ENCODE assay signal across 9 mouse cellular contexts in the genomic region with DNA sequence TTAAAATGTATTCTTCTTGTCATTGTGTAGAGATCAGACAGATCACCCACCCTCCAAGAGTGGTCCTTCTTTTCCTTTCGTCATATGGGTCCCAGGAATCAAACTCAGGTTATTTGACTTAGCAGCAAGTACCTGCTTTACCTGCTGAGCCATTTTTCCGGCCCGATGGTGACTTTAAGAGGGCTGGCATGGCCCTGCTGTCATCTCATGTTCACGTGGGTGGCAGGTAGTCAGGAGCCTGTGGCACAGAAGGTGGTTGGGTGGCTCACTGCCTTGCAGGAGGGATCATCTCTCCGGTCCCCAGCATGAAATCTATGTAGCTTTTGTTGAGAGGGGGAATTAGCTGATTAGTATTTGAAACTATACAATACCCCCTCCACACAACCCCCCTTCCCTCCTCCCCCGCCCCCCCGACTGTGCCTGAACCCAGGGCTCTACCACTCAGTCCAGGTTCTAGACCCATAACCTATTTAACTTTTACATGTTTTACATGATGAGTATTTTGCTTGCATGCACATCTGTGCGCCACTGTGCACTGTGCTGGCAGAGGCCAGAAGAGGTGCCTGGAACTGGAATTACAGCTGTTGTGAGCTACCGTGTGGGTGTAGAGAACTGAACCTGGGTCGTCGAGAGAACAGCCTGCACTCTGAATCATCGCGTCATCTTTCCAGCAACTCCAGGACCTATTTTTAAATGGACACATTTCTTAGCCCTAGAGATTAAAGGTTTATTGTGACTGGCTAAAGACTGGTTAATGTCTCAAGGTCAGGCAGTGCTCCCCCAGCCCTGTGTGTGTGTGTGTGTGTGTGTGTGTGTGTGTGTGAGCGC. TPM values are rescaled to one million over a fixed set of nuclear protein-coding genes. Genes with fewer than 3 reads are reported as not detected.
A peak's percentile ranks its signal among the peaks of the same experiment; 100 is the strongest.
DNase-seq lines count a peak whose midpoint lies in the region; ATAC-seq and TF ChIP-seq lines count a peak whose summit lies in the region.
"Had no signal": no experiment of that assay in that cellular context is flagged by ENCODE, and none has a peak within 500 bp of the region (broad histone marks: within the 10 kb centered on the region; RNA-seq: fewer than 3 reads in every experiment).

No protein-coding gene starts in this region.

- H3K4me1 ChIP-seq in heart, embryonic 10.5 days = peaks cover 16% of the 10 kb centered on the region
- H3K4me1 ChIP-seq in limb, embryonic 14.5 days (ENCODE audit: control insufficient read depth, insufficient read depth, low read length) = peaks cover 4% of the 10 kb centered on the region
- peaks cover 3% of the 10 kb centered on the region; the same call in 1 of the 2 replicates for H3K4me1 ChIP-seq in stomach, postnatal 0 days (replicated peaks; ENCODE audit: control insufficient read depth, insufficient read depth)

- no peak for TF ChIP-seq EP300 in stomach, postnatal 0 days (optimal IDR thresholded peaks at IDR 0.05)

- ATAC-seq in CD4-positive, CD25-positive, alpha-beta regulatory T cell, adult 4 months = peak; percentile 3
- peak; percentile 7 for ATAC-seq in erythroid progenitor cell, adult 5-6 weeks (replicated peaks; ENCODE audit: low FRiP score, poor library complexity, severe bottlenecking)
- ATAC-seq in limb, embryonic 14.5 days (ENCODE audit: low FRiP score, low read depth) = no peak; the same call in 1 of the 2 replicates
- ATAC-seq in stomach, postnatal 0 days (ENCODE audit: low FRiP score, low TSS enrichment) = peak; percentile 44

- peak overlapping the region; percentile 94 for H3K4me3 ChIP-seq in heart, embryonic 10.5 days
- H3K4me3 ChIP-seq in limb, embryonic 14.5 days (replicated peaks; ENCODE audit: low read length) = peak overlapping the region; percentile 76
- peak overlapping the region; percentile 90 for H3K4me3 ChIP-seq in stomach, postnatal 0 days (ENCODE audit: low read depth, low read length)

- no peak for DNase-seq in heart, embryonic 10.5 days (ENCODE audit: low spot score)
- DNase-seq in heart, postnatal 4 days = no peak
- DNase-seq in limb, embryonic 14.5 days (ENCODE audit: low spot score) = no peak
- peak; percentile 33 for DNase-seq in stomach, postnatal 0 days (ENCODE audit: low spot score)
- DNase-seq in ovary, postnatal 10 days (ENCODE audit: low spot score) = no peak
- no peak for DNase-seq in layer of hippocampus, adult 8-10 months (ENCODE audit: low spot score in 2 of 2)

- H3K9me3 ChIP-seq in heart, embryonic 10.5 days = no peaks in the 10 kb centered on the region
- H3K9me3 ChIP-seq in limb, embryonic 14.5 days (ENCODE audit: control insufficient read depth, low read length) = no peaks in the 10 kb centered on the region
- H3K9me3 ChIP-seq in stomach, postnatal 0 days (ENCODE audit: control insufficient read depth, low read length) = no peaks in the 10 kb centered on the region

- peak overlapping the region; percentile 54 for H3K4me2 ChIP-seq in limb, embryonic 14.5 days (replicated peaks; ENCODE audit: low read depth, low read length, severe bottlenecking)
- H3K4me2 ChIP-seq in stomach, postnatal 0 days (replicated peaks; ENCODE audit: low read depth) = peak overlapping the region; percentile 70

- H3K27me3 ChIP-seq in heart, embryonic 10.5 days (ENCODE audit: insufficient read depth, poor library complexity, severe bottlenecking) = no peaks in the 10 kb centered on the region
- H3K27me3 ChIP-seq in limb, embryonic 14.5 days (ENCODE audit: control insufficient read depth, insufficient read depth, low read length) = no peaks in the 10 kb centered on the region
- H3K27me3 ChIP-seq in stomach, postnatal 0 days (ENCODE audit: control insufficient read depth, insufficient read depth, low read length) = no peaks in the 10 kb centered on the region
- H3K27me3 ChIP-seq: Patski had no signal

- H3K9ac ChIP-seq in limb, embryonic 14.5 days (ENCODE audit: low read depth, low read length, severe bottlenecking) = peak overlapping the region; percentile 76; the same call in 1 of the 2 replicates
- H3K9ac ChIP-seq in stomach, postnatal 0 days (ENCODE audit: low read length) = peak overlapping the region; percentile 87; the same call in 1 of the 2 replicates

- WGBS in heart, embryonic 10.5 days = 58% methylated on average over 14 of the region's 14 CpGs
- 54% methylated on average over 14 of the region's 14 CpGs for WGBS in limb, embryonic 14.5 days
- 52% methylated on average over 14 of the region's 14 CpGs for WGBS in stomach, postnatal 0 days

- H3K27ac ChIP-seq in heart, embryonic 10.5 days = peak overlapping the region; percentile 94
- H3K27ac ChIP-seq in limb, embryonic 14.5 days (replicated peaks; ENCODE audit: low read depth, low read length) = no peak overlapping the region
- H3K27ac ChIP-seq in stomach, postnatal 0 days (replicated peaks) = peak overlapping the region; percentile 98

- no peak for TF ChIP-seq CTCF in stomach, postnatal 0 days (IDR thresholded peaks at IDR 0.05; ENCODE audit: low read depth)

- H3K36me3 ChIP-seq in heart, embryonic 10.5 days = peaks cover 22% of the 10 kb centered on the region
- H3K36me3 ChIP-seq in limb, embryonic 14.5 days (ENCODE audit: control insufficient read depth, insufficient read depth, low read length) = peaks cover 13% of the 10 kb centered on the region; the same call in 1 of the 2 replicates
- H3K36me3 ChIP-seq in stomach, postnatal 0 days (ENCODE audit: control insufficient read depth, insufficient read depth, low read length) = no peaks in the 10 kb centered on the region

- no peak for TF ChIP-seq POLR2A in limb, embryonic 14.5 days (IDR thresholded peaks at IDR 0.05; ENCODE audit: borderline replicate concordance, extremely low read depth, insufficient read depth, insufficient read length)

RNA-seq across cellular contexts. Expression of a gene that starts 0.6 kb away (rescaled TPM):
- polyA plus RNA-seq in heart, embryonic 10.5 days (2016; fragmentation: Nextera tagmentation; extraction: Ambion mirVana) = 129 and 131 TPM in 2 replicates
- total RNA-seq in heart, postnatal 4 days (2021) = 10 to 100 TPM; 73.2 to 74.5 TPM
- 100 to 1,000 TPM; 529 to 546 TPM for polyA plus RNA-seq in CD4-positive, CD25-positive, alpha-beta regulatory T cell, adult 4 months (2017; shearing (Covaris generic))
- total RNA-seq in erythroid progenitor cell, adult 5-6 weeks (2015; ENCODE audit: low replicate concordance) = 85.5 and 150 TPM in 2 replicates
- 70.6 and 90.5 TPM in 2 replicates for total RNA-seq in erythroid progenitor cell, adult 5-6 weeks (2017; ENCODE audit: low replicate concordance)
- 119 and 131 TPM in 2 replicates for polyA plus RNA-seq in limb, embryonic 14.5 days (2012; rRNA removed)
- polyA plus RNA-seq in limb, embryonic 14.5 days (2014; fragmentation: Nextera tagmentation; extraction: Ambion mirVana) = 166 TPM in 2 replicates
- polyA plus RNA-seq in stomach, postnatal 0 days (2015; fragmentation: Nextera tagmentation; extraction: Ambion mirVana) = 187 and 193 TPM in 2 replicates
- total RNA-seq in layer of hippocampus, adult 8-10 months (2022) = 100 to 1,000 TPM; 113 to 123 (median 116) TPM

RNA-seq across cellular contexts. Expression of a gene that starts 8.0 kb away (rescaled TPM):
- polyA plus RNA-seq in heart, embryonic 10.5 days (2016; fragmentation: Nextera tagmentation; extraction: Ambion mirVana) = 329 and 376 TPM in 2 replicates
- total RNA-seq in heart, postnatal 4 days (2021) = 100 to 1,000 TPM; 105 to 117 TPM
- polyA plus RNA-seq in CD4-positive, CD25-positive, alpha-beta regulatory T cell, adult 4 months (2017; shearing (Covaris generic)) = 100 to 1,000 TPM; 223 to 361 TPM
- total RNA-seq in erythroid progenitor cell, adult 5-6 weeks (2015; ENCODE audit: low replicate concordance) = 722 and 849 TPM in 2 replicates
- total RNA-seq in erythroid progenitor cell, adult 5-6 weeks (2017; ENCODE audit: low replicate concordance) = 222 and 384 TPM in 2 replicates
- polyA plus RNA-seq in limb, embryonic 14.5 days (2012; rRNA removed) = 627 and 690 TPM in 2 replicates
- polyA plus RNA-seq in limb, embryonic 14.5 days (2014; fragmentation: Nextera tagmentation; extraction: Ambion mirVana) = 416 and 463 TPM in 2 replicates
- 278 and 283 TPM in 2 replicates for polyA plus RNA-seq in stomach, postnatal 0 days (2015; fragmentation: Nextera tagmentation; extraction: Ambion mirVana)
- 100 to 1,000 TPM; 246 to 317 (median 274) TPM for total RNA-seq in layer of hippocampus, adult 8-10 months (2022)

RNA-seq across cellular contexts. Expression of a gene that starts 15.3 kb away (rescaled TPM):
- 52.3 and 63.0 TPM in 2 replicates for polyA plus RNA-seq in heart, embryonic 10.5 days (2016; fragmentation: Nextera tagmentation; extraction: Ambion mirVana)
- total RNA-seq in heart, postnatal 4 days (2021) = 10 to 100 TPM; 40.2 to 41.9 TPM
- polyA plus RNA-seq in CD4-positive, CD25-positive, alpha-beta regulatory T cell, adult 4 months (2017; shearing (Covaris generic)) = 100 to 1,000 TPM; 215 to 219 TPM
- total RNA-seq in erythroid progenitor cell, adult 5-6 weeks (2015; ENCODE audit: low replicate concordance) = 66.7 and 95.9 TPM in 2 replicates
- total RNA-seq in erythroid progenitor cell, adult 5-6 weeks (2017; ENCODE audit: low replicate concordance) = 180 and 263 TPM in 2 replicates
- 41.4 and 64.5 TPM in 2 replicates for polyA plus RNA-seq in limb, embryonic 14.5 days (2012; rRNA removed)
- polyA plus RNA-seq in limb, embryonic 14.5 days (2014; fragmentation: Nextera tagmentation; extraction: Ambion mirVana) = 64.3 and 69.1 TPM in 2 replicates
- polyA plus RNA-seq in stomach, postnatal 0 days (2015; fragmentation: Nextera tagmentation; extraction: Ambion mirVana) = 74.1 and 77.9 TPM in 2 replicates
- 10 to 100 TPM; 45.5 to 65.0 (median 51.9) TPM for total RNA-seq in layer of hippocampus, adult 8-10 months (2022)

RNA-seq across cellular contexts. Expression of a gene that starts 51.1 kb away (rescaled TPM):
- 24.2 and 38.7 TPM in 2 replicates for polyA plus RNA-seq in heart, embryonic 10.5 days (2016; fragmentation: Nextera tagmentation; extraction: Ambion mirVana)
- 1 to 10 TPM; 4.7 to 5.4 TPM for total RNA-seq in heart, postnatal 4 days (2021)
- polyA plus RNA-seq in CD4-positive, CD25-positive, alpha-beta regulatory T cell, adult 4 months (2017; shearing (Covaris generic)) = under 1 TPM in 1 of 2 experiments, not detected in 1; 0.75 TPM
- 1,050 and 1,093 TPM in 2 replicates for total RNA-seq in erythroid progenitor cell, adult 5-6 weeks (2015; ENCODE audit: low replicate concordance)
- 1,285 and 1,461 TPM in 2 replicates for total RNA-seq in erythroid progenitor cell, adult 5-6 weeks (2017; ENCODE audit: low replicate concordance)
- 3.3 and 3.6 TPM in 2 replicates for polyA plus RNA-seq in limb, embryonic 14.5 days (2012; rRNA removed)
- 3.6 and 4.1 TPM in 2 replicates for polyA plus RNA-seq in limb, embryonic 14.5 days (2014; fragmentation: Nextera tagmentation; extraction: Ambion mirVana)
- polyA plus RNA-seq in stomach, postnatal 0 days (2015; fragmentation: Nextera tagmentation; extraction: Ambion mirVana) = 0.47 TPM in 2 replicates
- total RNA-seq in layer of hippocampus, adult 8-10 months (2022) = not detected
